Comparison of ENCODE assay signal across 9 mouse cellular contexts in the genomic region with DNA sequence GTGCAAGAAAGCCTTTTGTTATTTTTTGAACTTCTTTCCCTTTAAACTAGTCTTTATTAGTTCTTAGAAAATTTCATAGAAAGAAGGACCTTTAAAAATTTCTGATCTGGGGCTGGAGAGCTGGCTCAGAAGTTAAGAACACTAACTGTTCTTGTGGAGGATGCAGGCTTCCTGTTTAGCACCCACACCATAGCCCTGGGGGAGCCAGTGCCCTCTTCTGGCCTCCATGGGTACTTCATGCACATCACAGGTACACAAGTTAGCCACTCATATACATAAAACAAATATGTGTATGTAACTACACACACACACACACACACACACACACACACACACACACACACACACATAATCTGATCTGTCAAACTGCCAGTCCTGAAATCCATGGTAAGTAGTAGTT. TPM values are rescaled to one million over a fixed set of nuclear protein-coding genes. Genes with fewer than 3 reads are reported as not detected.
DNase-seq lines count a peak whose midpoint lies in the region; ATAC-seq and TF ChIP-seq lines count a peak whose summit lies in the region.
"Had no signal": no experiment of that assay in that cellular context is flagged by ENCODE, and none has a peak within 500 bp of the region (broad histone marks: within the 10 kb centered on the region; RNA-seq: fewer than 3 reads in every experiment).

No protein-coding gene starts in this region.

- H3K9ac ChIP-seq in kidney, embryonic 15.5 days = no peak overlapping the region

- no peaks in the 10 kb centered on the region for H3K27me3 ChIP-seq in kidney, embryonic 15.5 days

- no peak for ATAC-seq in kidney, embryonic 15.5 days (replicated peaks; ENCODE audit: low FRiP score)

- TF ChIP-seq POLR2A in lung, adult 2 months (IDR thresholded peaks at IDR 0.05; ENCODE audit: borderline replicate concordance, extremely low read depth, low read depth, low read length) = no peak

- TF ChIP-seq CTCF in lung, adult 2 months (IDR thresholded peaks at IDR 0.05; ENCODE audit: insufficient read depth, low read length) = peak; percentile 64

- H3K9me3 ChIP-seq in kidney, embryonic 15.5 days (replicated peaks) = no peaks in the 10 kb centered on the region

- H3K4me3 ChIP-seq in kidney, embryonic 15.5 days (replicated peaks) = no peak overlapping the region
- no peak overlapping the region for H3K4me3 ChIP-seq in lung, adult 2 months (replicated peaks; ENCODE audit: extremely low read depth, low read depth, low read length)
- H3K4me3 ChIP-seq: erythroblast, embryonic 14.5 days had no signal

- H3K27ac ChIP-seq in kidney, embryonic 15.5 days = no peak overlapping the region

- H3K4me1 ChIP-seq in kidney, embryonic 15.5 days = no peaks in the 10 kb centered on the region
- no peaks in the 10 kb centered on the region for H3K4me1 ChIP-seq in lung, adult 2 months (ENCODE audit: control insufficient read depth, insufficient read depth, low read length)

- DNase-seq in kidney, adult 18-20 months = peak; percentile 67
- DNase-seq in CD8-positive naive resting alpha-beta T cell, adult 2 months (ENCODE audit: low read depth in 2 of 2, low spot score in 2 of 2) = peak; percentile 37 to 59
- DNase-seq in adipocyte (ENCODE audit: low spot score) = peak; percentile 19
- peak; percentile 30 to 39 for DNase-seq in gastrocnemius, adult 8-10 months (ENCODE audit: low spot score in 2 of 2)
- DNase-seq in lung, adult 2 months = no peak
- DNase-seq in thymus, adult 18-20 months = peak; percentile 35 to 49
- DNase-seq in urinary bladder, adult 2 months (ENCODE audit: low spot score) = no peak

- peaks cover 21% of the 10 kb centered on the region for H3K36me3 ChIP-seq in kidney, embryonic 15.5 days

- H3K4me2 ChIP-seq in kidney, embryonic 15.5 days = no peak overlapping the region

RNA-seq across cellular contexts. Expression of gene Syt16, which starts 7.9 kb away (rescaled TPM):
- 0.73 and 0.84 TPM in 2 replicates for polyA plus RNA-seq in kidney, embryonic 15.5 days (2015; fragmentation: Nextera tagmentation; extraction: Ambion mirVana)
- total RNA-seq in gastrocnemius, adult 8-10 months (2022) = not detected
- not detected in 2 replicates for polyA plus RNA-seq in lung, adult 2 months (2012; rRNA removed)
- polyA plus RNA-seq in urinary bladder, adult 2 months (2012; rRNA removed) = 13.8 and 16.9 TPM in 2 replicates
- polyA plus RNA-seq: erythroblast, embryonic 14.5 days had no signal

RNA-seq across cellular contexts. Expression of gene Snapc1, which starts 25.3 kb away (rescaled TPM):
- polyA plus RNA-seq in kidney, embryonic 15.5 days (2015; fragmentation: Nextera tagmentation; extraction: Ambion mirVana) = 19.8 and 20.2 TPM in 2 replicates
- 1 to 10 TPM; 3.2 to 6.3 (median 4.6) TPM for total RNA-seq in gastrocnemius, adult 8-10 months (2022)
- 8.2 and 8.9 TPM in 2 replicates for polyA plus RNA-seq in lung, adult 2 months (2012; rRNA removed)
- 15.3 and 18.1 TPM in 2 replicates for polyA plus RNA-seq in urinary bladder, adult 2 months (2012; rRNA removed)

RNA-seq across cellular contexts. Expression of gene Gm49321, which starts 52.1 kb away (rescaled TPM):
- 10.5 and 12.3 TPM in 2 replicates for polyA plus RNA-seq in kidney, embryonic 15.5 days (2015; fragmentation: Nextera tagmentation; extraction: Ambion mirVana)
- total RNA-seq in gastrocnemius, adult 8-10 months (2022) = 1 to 10 TPM; 2.5 to 3.7 (median 3.3) TPM
- polyA plus RNA-seq in lung, adult 2 months (2012; rRNA removed) = not detected in 2 replicates
- polyA plus RNA-seq in urinary bladder, adult 2 months (2012; rRNA removed) = not detected in 2 replicates
- polyA plus RNA-seq: erythroblast, embryonic 14.5 days had no signal

Comparison
In these comparisons a context has a peak if more than half of its experiments do, and no peak if none do; other contexts are left out.
1. DNase-seq: peak in kidney, adult 18-20 months (single experiment), CD8-positive naive resting alpha-beta T cell, adult 2 months (2 of 2), adipocyte (single experiment), gastrocnemius, adult 8-10 months (2 of 2) and thymus, adult 18-20 months (2 of 2); none in lung, adult 2 months (single experiment) and urinary bladder, adult 2 months (single experiment).
2. RNA of gene Gm49321, which starts 52.1 kb away (polyA plus RNA-seq): 10.5 to 12.3 TPM in kidney, embryonic 15.5 days; not detected in lung, adult 2 months and not detected in urinary bladder, adult 2 months; every median in the first group is over 10 times any median in the second.